Mouse (Mus musculus) myocyte (in vitro differentiated cells): Measurements from ENCODE around the gene Ubald2.

Experiments used
- CEBPB ChIP-seq: IDR thresholded peaks from 2 replicates; pipeline ENCODE4 v1.6.1; 2011; ENCODE audit warnings: mild to moderate bottlenecking, moderate library complexity; ENCODE audit not compliant: poor library complexity, insufficient read depth, severe bottlenecking
- E2F4 ChIP-seq: IDR thresholded peaks from one replicate; pipeline ENCODE4 v1.6.1; 2011; ENCODE audit warnings: mild to moderate bottlenecking, control low read depth, moderate library complexity; ENCODE audit not compliant: insufficient read depth
- MAX ChIP-seq: IDR thresholded peaks from one replicate; pipeline ENCODE4 v1.6.1; 2011; ENCODE audit warnings: low read depth, mild to moderate bottlenecking, control low read depth
- MYOD1 ChIP-seq, 3 experiments: IDR thresholded peaks; one replicate each; pipeline ENCODE4 v1.6.1; 2011; ENCODE audit warnings: control low read depth in 2 of 3, low read depth in 2 of 3, mild to moderate bottlenecking in 2 of 3, moderate library complexity in 1 of 3; ENCODE audit not compliant: insufficient read length in 2 of 3, control insufficient read depth in 1 of 3
- MYOG ChIP-seq, 3 experiments: IDR thresholded peaks; one replicate each; pipeline ENCODE4 v1.6.1; 2011; ENCODE audit warnings: control low read depth in 2 of 3, low read depth in 2 of 3, mild to moderate bottlenecking in 2 of 3; ENCODE audit not compliant: insufficient read length in 2 of 3, control insufficient read depth in 1 of 3, insufficient read depth in 1 of 3
- POLR2A ChIP-seq: IDR thresholded peaks from one replicate; pipeline ENCODE4 v1.6.1; 2011; ENCODE audit warnings: low read depth, mild to moderate bottlenecking, control low read depth, moderate library complexity; ENCODE audit not compliant: insufficient read length
- POLR2AphosphoS2 ChIP-seq: IDR thresholded peaks from one replicate; pipeline ENCODE4 v1.6.1; 2011; ENCODE audit warnings: low read depth, control low read depth; ENCODE audit not compliant: insufficient read length
- REST ChIP-seq: IDR thresholded peaks from one replicate; pipeline ENCODE4 v1.6.1; 2011; ENCODE audit warnings: mild to moderate bottlenecking, control low read depth, moderate library complexity; ENCODE audit not compliant: insufficient read depth, insufficient read length
- TCF12 ChIP-seq: IDR thresholded peaks from one replicate; pipeline ENCODE4 v1.6.1; 2011; ENCODE audit warnings: mild to moderate bottlenecking, control low read depth; ENCODE audit not compliant: poor library complexity, insufficient read depth, severe bottlenecking
- TCF3 ChIP-seq: IDR thresholded peaks from one replicate; pipeline ENCODE4 v1.6.1; 2011; ENCODE audit warnings: low read depth, control low read depth; ENCODE audit not compliant: insufficient read length
- USF1 ChIP-seq: IDR thresholded peaks from one replicate; pipeline ENCODE4 v1.6.1; 2011; ENCODE audit warnings: low read depth, mild to moderate bottlenecking, control low read depth, moderate library complexity

GRCm38 (mm10) chr11:116431428-116432077 lies 2.3 kb upstream of the Ubald2 start:
- no peak for TF ChIP-seq MYOG (IDR thresholded peaks at IDR 0.05; ENCODE audit: control insufficient read depth in 1 of 3, insufficient read depth in 1 of 3, insufficient read length in 2 of 3, low read depth in 2 of 3)
- TF ChIP-seq USF1: no peak
- no peak for TF ChIP-seq POLR2A
- TF ChIP-seq MAX: no peak
- no peak for TF ChIP-seq REST
- no peak for TF ChIP-seq TCF12
- no peak for TF ChIP-seq POLR2AphosphoS2
- no peak for TF ChIP-seq E2F4
- TF ChIP-seq CEBPB: no peak
- TF ChIP-seq TCF3: no peak
- TF ChIP-seq MYOD1 (IDR thresholded peaks at IDR 0.05; ENCODE audit: control insufficient read depth in 1 of 3, insufficient read length in 2 of 3, low read depth in 2 of 3): no peak
